Mouse (Mus musculus): ENCODE results near the gene Tbcd.

Tbcd gene

GRCm38 (mm10) chr11:121421553-121422173, 30.1 kb upstream of the Tbcd start:
- H3K36me3 ChIP-seq (ENCODE audit: insufficient read depth, low read length) = peaks cover under 1% of the 10 kb centered on the region; the same call in 1 of the 2 replicates

GRCm38 (mm10) chr11:121433397-121433796, 18.4 kb upstream of the Tbcd start:
- Histone ChIP-seq H3K36me3 (ENCODE audit: insufficient read depth, low read length) (peaks cover 21% of the 10 kb centered on the region), H3K4me3 (replicated peaks; ENCODE audit: low read length) (no peak overlapping the region), H3K4me1 (replicated peaks; ENCODE audit: low read depth, low read length) (peaks cover 17% of the 10 kb centered on the region), H3K9me3 (ENCODE audit: low read length) (no peaks in the 10 kb centered on the region), H3K27me3 (ENCODE audit: insufficient read depth, low read length) (peaks cover 12% of the 10 kb centered on the region)
- TF ChIP-seq POU5F1 (IDR thresholded peaks at IDR 0.05; ENCODE audit: borderline replicate concordance, low read length) = no peak
- no peak for TF ChIP-seq CTCF (conservative IDR thresholded peaks at IDR 0.05; ENCODE audit: low read length)
- TF ChIP-seq NANOG (IDR thresholded peaks at IDR 0.05; ENCODE audit: borderline replicate concordance, low read length) = no peak

More at GRCm38 (mm10) chr11:121421553-121422173, 30.1 kb upstream of the Tbcd start:
- TF ChIP-seq NANOG (IDR thresholded peaks at IDR 0.05; ENCODE audit: borderline replicate concordance, low read length) (no peak), CTCF (conservative IDR thresholded peaks at IDR 0.05; ENCODE audit: low read length) (no peak), POU5F1 (IDR thresholded peaks at IDR 0.05; ENCODE audit: borderline replicate concordance, low read length) (no peak)
- Histone ChIP-seq H3K4me3 (replicated peaks; ENCODE audit: low read length) (peak overlapping the region; percentile 89), H3K4me1 (replicated peaks; ENCODE audit: low read depth, low read length) (peaks cover 13% of the 10 kb centered on the region), H3K27me3 (ENCODE audit: insufficient read depth, low read length) (no peaks in the 10 kb centered on the region), H3K9me3 (ENCODE audit: low read length) (no peaks in the 10 kb centered on the region)

DNA sequence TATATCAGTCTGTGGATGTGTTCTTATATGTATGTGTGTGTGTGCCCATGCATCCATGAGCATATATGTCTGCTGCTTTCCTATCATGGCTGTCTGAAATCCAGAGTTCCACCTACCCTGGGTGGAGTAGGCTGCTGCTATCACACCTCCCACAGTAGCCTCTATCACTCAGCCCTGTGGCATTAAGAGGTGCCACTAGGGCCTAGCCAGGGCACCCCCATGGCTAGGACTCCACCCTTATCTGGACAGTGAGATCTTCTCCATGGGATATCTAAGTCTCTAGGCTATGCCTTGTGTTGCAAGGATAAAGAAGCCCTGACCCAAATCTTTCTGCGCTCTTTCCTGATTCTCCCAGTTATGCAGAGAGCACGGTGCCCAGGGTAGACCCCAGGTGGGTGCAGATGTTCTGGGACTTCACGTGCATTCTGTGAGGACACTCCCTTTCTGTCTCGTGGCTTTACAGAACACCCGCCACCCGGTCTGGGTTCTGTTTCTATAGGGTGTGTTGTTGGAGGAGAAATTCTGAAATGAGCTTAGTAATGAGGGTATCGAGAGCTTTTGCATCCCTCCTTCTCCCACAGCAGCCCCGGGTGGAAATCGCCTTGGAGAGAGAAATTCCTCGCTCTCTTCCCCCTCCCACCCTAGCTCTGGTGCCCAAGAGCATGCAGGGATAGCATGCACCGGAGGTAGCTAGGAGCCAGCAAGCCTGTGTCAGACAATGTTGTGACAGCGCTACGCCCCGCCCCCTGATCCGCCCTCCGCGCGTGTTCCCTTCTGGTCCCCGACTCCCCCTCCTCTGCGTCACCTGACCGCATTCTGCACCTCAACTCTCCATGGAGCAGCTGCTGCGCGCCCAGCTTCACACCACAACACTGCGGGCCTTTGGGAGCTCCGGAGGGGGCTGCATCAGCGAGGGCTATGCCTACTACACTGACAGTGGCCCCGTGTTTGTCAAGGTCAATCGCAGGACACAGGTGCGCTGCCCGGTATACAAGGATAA, 17.3 kb upstream of the Tbcd start, which contains the start of gene Fn3k:
Gene Fn3k (plus strand): TSS at position 758 of the 1,000 bp plus-strand sequence.
- H3K4me3 ChIP-seq (replicated peaks; ENCODE audit: low read length) = peak within 1 kb of the TSS; percentile 73
- no peaks in the 10 kb centered on the region for H3K9me3 ChIP-seq (ENCODE audit: low read length)
- H3K27me3 ChIP-seq (ENCODE audit: insufficient read depth, low read length) = peaks cover 12% of the 10 kb centered on the region
- H3K36me3 ChIP-seq (ENCODE audit: insufficient read depth, low read length) = peaks cover 10% of the 10 kb centered on the region
- peaks cover 23% of the 10 kb centered on the region for H3K4me1 ChIP-seq (replicated peaks; ENCODE audit: low read depth, low read length)
- TF ChIP-seq POU5F1 (IDR thresholded peaks at IDR 0.05; ENCODE audit: borderline replicate concordance, low read length) (no peak), CTCF (conservative IDR thresholded peaks at IDR 0.05; ENCODE audit: low read length) (no peak), NANOG (IDR thresholded peaks at IDR 0.05; ENCODE audit: borderline replicate concordance, low read length) (no peak)

- H3K4me1 ChIP-seq (replicated peaks; ENCODE audit: low read depth, low read length) = peaks cover 29% of the 10 kb centered on the region
- no peaks in the 10 kb centered on the region for H3K36me3 ChIP-seq (ENCODE audit: insufficient read depth, low read length)
- H3K4me3 ChIP-seq (replicated peaks; ENCODE audit: low read length) = no peak overlapping the region
- TF ChIP-seq POU5F1 (IDR thresholded peaks at IDR 0.05; ENCODE audit: borderline replicate concordance, low read length) = no peak
- H3K27me3 ChIP-seq (ENCODE audit: insufficient read depth, low read length) = peaks cover 12% of the 10 kb centered on the region
- no peaks in the 10 kb centered on the region for H3K9me3 ChIP-seq (ENCODE audit: low read length)
These were observed 14.5 kb upstream of the Tbcd start for GRCm38 (mm10) chr11:121437236-121437635.

GRCm38 (mm10) chr11:121439686-121440292, 12.0 kb upstream of the Tbcd start:
- Histone ChIP-seq H3K9me3 (ENCODE audit: low read length) (no peaks in the 10 kb centered on the region), H3K36me3 (ENCODE audit: insufficient read depth, low read length) (no peaks in the 10 kb centered on the region), H3K27me3 (ENCODE audit: insufficient read depth, low read length) (peaks cover 7% of the 10 kb centered on the region), H3K4me1 (replicated peaks; ENCODE audit: low read depth, low read length) (peaks cover 21% of the 10 kb centered on the region), H3K4me3 (replicated peaks; ENCODE audit: low read length) (no peak overlapping the region)
- TF ChIP-seq CTCF (conservative IDR thresholded peaks at IDR 0.05; ENCODE audit: low read length) (no peak), NANOG (IDR thresholded peaks at IDR 0.05; ENCODE audit: borderline replicate concordance, low read length) (no peak), POU5F1 (IDR thresholded peaks at IDR 0.05; ENCODE audit: borderline replicate concordance, low read length) (no peak)

GRCm38 (mm10) chr11:121441653-121442052, 10.1 kb upstream of the Tbcd start:
- H3K27me3 ChIP-seq (ENCODE audit: insufficient read depth, low read length) = peaks cover 7% of the 10 kb centered on the region; the same call in 1 of the 2 replicates
- TF ChIP-seq POU5F1 (IDR thresholded peaks at IDR 0.05; ENCODE audit: borderline replicate concordance, low read length) (no peak), NANOG (IDR thresholded peaks at IDR 0.05; ENCODE audit: borderline replicate concordance, low read length) (no peak), CTCF (conservative IDR thresholded peaks at IDR 0.05; ENCODE audit: low read length) (no peak)
- no peak overlapping the region for H3K4me3 ChIP-seq (replicated peaks; ENCODE audit: low read length)
- no peaks in the 10 kb centered on the region for H3K36me3 ChIP-seq (ENCODE audit: insufficient read depth, low read length)
- no peaks in the 10 kb centered on the region for H3K9me3 ChIP-seq (ENCODE audit: low read length)
- peaks cover 13% of the 10 kb centered on the region for H3K4me1 ChIP-seq (replicated peaks; ENCODE audit: low read depth, low read length)

DNA sequence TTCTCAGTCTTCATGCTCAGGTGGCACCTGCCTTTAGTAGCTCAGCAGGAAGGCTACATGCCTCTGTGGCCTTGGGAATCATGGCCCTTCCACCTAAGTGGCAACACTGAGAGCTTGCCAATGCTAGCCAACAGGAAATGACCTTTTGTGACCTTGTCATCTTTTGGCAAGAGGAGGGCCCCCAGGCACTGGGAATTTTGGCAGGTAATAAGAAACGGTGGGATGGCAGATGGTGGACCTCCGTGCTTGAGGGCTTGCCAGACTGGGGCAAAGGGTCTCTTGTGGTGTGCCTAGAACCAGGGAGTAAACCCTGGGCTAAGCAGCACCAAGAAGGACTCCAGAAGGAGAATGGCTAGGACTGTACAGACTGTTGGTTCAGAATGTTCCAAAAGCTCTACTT, 9.7 kb upstream of the Tbcd start:
- no peak for TF ChIP-seq POU5F1 (IDR thresholded peaks at IDR 0.05; ENCODE audit: borderline replicate concordance, low read length)
- TF ChIP-seq NANOG (IDR thresholded peaks at IDR 0.05; ENCODE audit: borderline replicate concordance, low read length) = no peak
- no peak for TF ChIP-seq CTCF (conservative IDR thresholded peaks at IDR 0.05; ENCODE audit: low read length)
- peaks cover 7% of the 10 kb centered on the region; the same call in 1 of the 2 replicates for H3K27me3 ChIP-seq (ENCODE audit: insufficient read depth, low read length)
- peaks cover 13% of the 10 kb centered on the region for H3K4me1 ChIP-seq (replicated peaks; ENCODE audit: low read depth, low read length)
- no peak overlapping the region for H3K4me3 ChIP-seq (replicated peaks; ENCODE audit: low read length)
- H3K9me3 ChIP-seq (ENCODE audit: low read length) = no peaks in the 10 kb centered on the region
- H3K36me3 ChIP-seq (ENCODE audit: insufficient read depth, low read length) = no peaks in the 10 kb centered on the region

- no peak for TF ChIP-seq POU5F1 (IDR thresholded peaks at IDR 0.05; ENCODE audit: borderline replicate concordance, low read length)
- TF ChIP-seq CTCF (conservative IDR thresholded peaks at IDR 0.05; ENCODE audit: low read length) = no peak
- TF ChIP-seq NANOG (IDR thresholded peaks at IDR 0.05; ENCODE audit: borderline replicate concordance, low read length) = no peak
- H3K36me3 ChIP-seq (ENCODE audit: insufficient read depth, low read length) = peaks cover 16% of the 10 kb centered on the region
- no peaks in the 10 kb centered on the region for H3K9me3 ChIP-seq (ENCODE audit: low read length)
- peaks cover 20% of the 10 kb centered on the region for H3K4me1 ChIP-seq (replicated peaks; ENCODE audit: low read depth, low read length)
- H3K4me3 ChIP-seq (replicated peaks; ENCODE audit: low read length) = peak overlapping the region; percentile 99
- peaks cover 17% of the 10 kb centered on the region for H3K27me3 ChIP-seq (ENCODE audit: insufficient read depth, low read length)
These were observed 478 bp upstream of the Tbcd start for GRCm38 (mm10) chr11:121451216-121451726.
